Mouse (Mus musculus) bone marrow macrophage, adult 2 months (primary cell): ENCODE measurements around the gene Chrm3.

Experiments
- CTCF ChIP-seq: IDR thresholded peaks from 2 replicates; pipeline ENCODE4 v1.5.1; 2012; ENCODE audit warnings: low read depth, mild to moderate bottlenecking, low read length, moderate library complexity
- POLR2A ChIP-seq: IDR thresholded peaks from 2 replicates; pipeline ENCODE4 v1.6.1; 2012; ENCODE audit warnings: mild to moderate bottlenecking, low read depth, low read length, borderline replicate concordance

DNA sequence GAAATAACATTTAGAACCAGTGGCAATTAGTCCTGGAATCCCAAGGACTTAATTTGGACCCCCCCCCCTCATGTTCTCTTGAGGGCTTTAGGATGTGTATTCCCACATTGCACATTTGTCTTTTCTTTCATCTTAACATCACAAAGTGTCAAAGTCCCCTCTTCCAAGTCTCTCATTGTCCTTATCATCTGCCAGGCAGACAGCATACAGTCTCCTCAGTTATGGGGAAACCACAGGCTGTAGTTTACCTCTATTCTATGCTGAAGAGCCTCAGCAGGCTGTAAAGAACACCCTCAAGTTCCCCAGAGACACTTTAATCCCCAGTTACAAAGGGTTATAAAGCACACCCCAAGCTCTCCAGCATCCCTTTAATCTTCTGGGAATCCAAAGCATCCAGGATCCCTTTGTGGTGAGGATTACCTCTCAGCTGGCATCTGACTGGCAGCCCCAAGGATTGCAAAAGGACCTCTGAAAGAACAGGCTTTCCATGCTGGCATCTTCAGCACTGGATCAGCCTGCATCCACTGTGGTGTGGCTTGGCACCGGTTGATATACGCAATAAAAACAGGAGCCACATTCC lies 386.8 kb downstream of the Chrm3 start:
- TF ChIP-seq CTCF (no peak), POLR2A (no peak)
